Mouse (Mus musculus) thymus, adult 2 months (tissue): ENCODE results near the gene Gm5129.

ENCODE experiments used
- CTCF ChIP-seq: fragments of 200-500 bp; IDR thresholded peaks from 2 replicates; pipeline ENCODE4 v1.5.1; 2012; ENCODE audit warnings: mild to moderate bottlenecking, control low read depth, low read length, moderate library complexity, borderline replicate concordance; ENCODE audit not compliant: control insufficient read depth, poor library complexity, insufficient read depth; ENCODE audit errors: extremely low read depth
- POLR2A ChIP-seq: fragments of 200-500 bp; IDR thresholded peaks from 2 replicates; pipeline ENCODE4 v1.6.1; 2012; ENCODE audit warnings: mild to moderate bottlenecking, low read length, control low read depth, moderate library complexity; ENCODE audit not compliant: control insufficient read depth, poor library complexity, insufficient read depth; ENCODE audit errors: extremely low read depth

DNA sequence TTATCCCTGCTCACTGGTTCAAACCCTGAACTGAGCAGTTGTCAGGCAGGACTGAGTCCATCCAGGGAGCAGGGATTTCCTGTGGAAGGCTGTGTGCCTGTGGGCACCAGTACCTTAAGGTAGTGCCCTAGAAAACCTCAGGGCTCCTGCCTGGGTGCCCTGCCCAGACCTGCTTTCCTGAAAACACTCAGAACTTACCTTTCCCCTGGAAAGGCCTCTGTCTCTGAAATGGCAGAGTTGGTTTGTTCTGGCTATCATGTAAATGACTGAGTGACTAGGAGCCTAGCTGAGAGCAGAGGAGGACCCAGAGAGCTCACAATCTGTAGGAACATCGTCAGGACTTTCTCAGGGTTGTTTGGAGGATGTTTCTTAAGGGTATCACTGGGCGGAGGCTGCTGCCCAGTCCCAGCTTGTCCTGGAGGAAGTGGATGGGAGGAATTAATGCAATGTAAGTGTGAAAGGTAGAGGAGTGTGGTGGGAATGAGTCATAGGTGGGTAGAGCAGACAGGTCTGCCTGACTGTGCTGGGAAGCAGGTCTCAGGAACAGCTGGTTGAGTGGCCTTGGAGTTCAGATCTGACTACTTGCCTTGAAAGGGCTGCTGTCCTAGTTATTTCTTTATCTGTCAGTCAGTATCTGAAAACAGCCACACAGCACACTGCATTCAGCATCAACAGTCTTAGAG is 36.1 kb downstream of the Gm5129 start:
- TF ChIP-seq CTCF, result no peak
- no peak for TF ChIP-seq POLR2A
